Mouse (Mus musculus) sigmoid colon, adult 10 weeks (tissue): ENCODE results near the gene Slc16a4. TPM values are rescaled to one million over a fixed set of nuclear protein-coding genes. Genes with fewer than 3 reads are reported as not detected.

Experiments
- polyA plus RNA-seq: library from polyadenylated mRNA; stranded (reverse); fragments of 350-450 nt; fragmentation: Illumina TruSeq; extraction: RNeasy Lipid Tissue Mini Kit (QIAGEN cat#74804); gene quantifications from one replicate; pipeline ENCODE4 v1.2.3, GENCODE M21; 2014; ENCODE audit warnings: low read depth, low replicate concordance

Slc16a4 gene
- 1.4 TPM for polyA plus RNA-seq

GRCm38 (mm10) chr3:107290764-107291381, at the start of gene Slc16a4:
TSS of gene Slc16a4 (plus strand) at chr3:107291230.

GRCm38 (mm10) chr3:107278479-107279269, 12.4 kb upstream of the Slc16a4 start, which contains the start of gene Lamtor5:
TSS of gene Lamtor5 (plus strand) at chr3:107278858.

GRCm38 (mm10) chr3:107333381-107334201, 42.6 kb downstream of the Slc16a4 start, which contains the start of gene Rbm15:
TSS of gene Rbm15 (minus strand) at chr3:107333673.

Other genes with a start within 250 kb of the Slc16a4 start
- 5.3 TPM for gene Kcna2, start 190.1 kb upstream of the Slc16a4 start, polyA plus RNA-seq
- gene Kcna10, start 108.2 kb upstream of the Slc16a4 start, polyA plus RNA-seq: not detected
- gene Cym, start 69.5 kb upstream of the Slc16a4 start, polyA plus RNA-seq: not detected
- gene A630076J17Rik, start 60.6 kb upstream of the Slc16a4 start, polyA plus RNA-seq: not detected
- 0.13 TPM for gene Prok1, start 51.5 kb upstream of the Slc16a4 start, polyA plus RNA-seq
- gene Lamtor5, start 12.4 kb upstream of the Slc16a4 start, polyA plus RNA-seq: 137 TPM
- gene Rbm15, start 42.4 kb downstream of the Slc16a4 start, polyA plus RNA-seq: 14.7 TPM
- gene Kcnc4, start 168.3 kb downstream of the Slc16a4 start, polyA plus RNA-seq: 0.16 TPM
- gene Slc6a17, start 226.8 kb downstream of the Slc16a4 start, polyA plus RNA-seq: 3.7 TPM